Mouse (Mus musculus) embryo, embryonic 10 days (tissue): ENCODE data around the gene Ephb6.
"Not testable (repeated sequence)": the region's sequence is repeated elsewhere in the genome, so short reads cannot be mapped to it uniquely, and the experiment has no call there.

Experiments used
- DNase-seq: peaks from one replicate; pipeline ENCODE4 v3.0.0-alpha.2; 2015; ENCODE audit warnings: low spot score

Gene Ephb6

GRCm38 (mm10) chr6:41605061-41605793, at the start of gene Ephb6:
Gene Ephb6 (plus strand): TSS chr6:41605482.
- peak; percentile 87 for DNase-seq

- no peak for DNase-seq
Observed at GRCm38 (mm10) chr6:41556389-41556788, 48.9 kb upstream of the Ephb6 start.

GRCm38 (mm10) chr6:41557468-41557867, 47.8 kb upstream of the Ephb6 start:
- no peak for DNase-seq

DNA sequence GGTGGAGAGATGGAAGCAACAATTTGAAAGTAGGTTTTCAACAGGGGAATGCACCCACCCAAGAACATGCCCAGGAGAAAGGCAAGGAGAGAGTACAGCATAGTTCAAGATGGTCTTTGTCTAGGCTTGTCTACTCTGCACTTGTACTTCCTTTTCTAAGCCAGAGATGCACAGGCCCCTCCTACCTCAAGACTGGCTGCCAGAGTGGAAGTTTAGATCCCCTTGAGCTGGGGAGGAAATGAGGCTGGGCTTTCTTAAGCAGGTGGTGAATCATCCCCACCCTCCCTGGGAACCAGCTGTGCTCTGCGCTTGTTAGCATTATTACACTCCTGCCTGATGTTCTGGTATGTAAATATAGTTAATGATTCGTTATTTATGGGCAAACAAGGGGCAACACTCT, 47.0 kb upstream of the Ephb6 start:
- DNase-seq: no peak

DNA sequence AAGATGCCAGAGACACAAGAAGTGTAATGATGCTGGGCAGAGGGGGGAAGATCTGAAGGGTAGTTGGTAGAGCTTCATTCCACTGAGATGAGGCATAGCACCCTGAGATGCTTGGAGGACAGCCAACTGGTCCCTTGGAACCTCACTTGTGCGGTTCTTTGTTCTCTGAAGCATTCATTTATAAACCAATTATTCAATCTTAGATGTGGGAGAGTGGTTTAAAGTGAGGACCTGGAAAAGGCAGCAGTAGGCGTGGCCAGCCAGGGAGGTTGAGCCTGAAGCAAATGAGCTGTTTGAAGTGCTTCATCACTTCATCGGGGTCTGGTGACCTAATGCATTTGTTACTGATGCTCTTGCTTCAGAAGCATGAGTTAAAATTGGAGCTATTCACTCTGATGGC, 46.0 kb upstream of the Ephb6 start:
- DNase-seq: no peak

GRCm38 (mm10) chr6:41560273-41560672, 45.0 kb upstream of the Ephb6 start:
- no peak for DNase-seq

- DNase-seq: no peak
Observed at GRCm38 (mm10) chr6:41562598-41562997, 42.7 kb upstream of the Ephb6 start.

DNA sequence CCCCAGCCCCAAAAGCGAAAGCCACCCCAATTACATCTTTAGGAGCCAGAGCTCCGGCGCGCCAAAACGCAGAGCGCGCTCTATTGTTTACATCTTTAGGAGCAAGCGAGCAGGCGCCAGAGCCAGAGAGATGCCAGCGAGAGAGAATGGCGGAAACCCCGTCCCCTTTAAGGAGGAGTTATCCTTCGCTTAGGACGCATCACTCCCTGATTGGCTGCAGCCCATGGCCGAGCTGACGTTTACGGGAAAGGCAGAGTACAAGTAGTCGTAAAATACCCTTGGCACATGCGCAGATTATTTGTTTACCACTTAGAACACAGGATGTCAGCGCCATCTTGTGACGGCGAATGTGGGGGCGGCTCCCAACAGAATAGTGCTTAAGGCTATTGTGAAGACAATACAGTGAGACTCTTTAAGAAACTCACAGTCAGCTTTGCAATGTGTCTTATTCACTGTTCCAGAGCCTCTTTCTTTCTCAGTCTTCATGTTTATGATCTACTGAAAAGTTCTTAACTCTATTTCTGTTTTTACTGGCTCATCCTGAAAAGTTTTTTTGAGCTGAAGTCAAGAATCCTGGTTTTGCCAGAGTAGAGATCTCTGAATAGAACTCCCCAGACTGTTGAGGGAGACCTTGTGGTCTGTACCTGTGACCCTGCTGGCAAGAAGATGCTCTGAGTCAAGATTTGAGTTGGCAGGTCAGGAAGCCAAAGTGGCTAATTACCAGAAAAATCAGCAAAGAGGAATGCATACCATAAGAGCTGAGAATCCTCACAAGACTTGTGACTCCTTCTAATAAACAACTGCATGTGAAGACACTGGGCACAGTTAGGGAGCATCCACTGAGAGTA, 42.0 kb upstream of the Ephb6 start:
- not testable (repeated sequence) for DNase-seq

DNA sequence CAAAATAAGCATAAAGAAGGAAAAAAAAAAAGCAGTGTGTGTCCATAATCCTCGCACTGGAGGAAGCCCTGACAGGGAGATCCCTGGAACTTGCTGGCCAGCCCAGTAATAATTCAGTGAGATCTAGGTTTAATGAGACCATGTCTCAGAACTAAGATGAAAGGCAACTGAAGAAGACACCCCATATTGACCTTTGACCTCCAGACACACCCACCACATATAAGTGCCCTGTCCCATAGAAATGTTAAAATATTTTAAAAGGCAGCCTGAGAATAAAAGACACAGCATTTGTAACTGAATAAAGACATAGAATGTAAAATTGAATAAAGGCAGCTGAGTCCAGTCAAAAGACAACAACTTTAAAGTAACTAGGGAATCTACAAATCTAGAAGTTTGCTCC, 40.0 kb upstream of the Ephb6 start:
- no peak for DNase-seq

DNA sequence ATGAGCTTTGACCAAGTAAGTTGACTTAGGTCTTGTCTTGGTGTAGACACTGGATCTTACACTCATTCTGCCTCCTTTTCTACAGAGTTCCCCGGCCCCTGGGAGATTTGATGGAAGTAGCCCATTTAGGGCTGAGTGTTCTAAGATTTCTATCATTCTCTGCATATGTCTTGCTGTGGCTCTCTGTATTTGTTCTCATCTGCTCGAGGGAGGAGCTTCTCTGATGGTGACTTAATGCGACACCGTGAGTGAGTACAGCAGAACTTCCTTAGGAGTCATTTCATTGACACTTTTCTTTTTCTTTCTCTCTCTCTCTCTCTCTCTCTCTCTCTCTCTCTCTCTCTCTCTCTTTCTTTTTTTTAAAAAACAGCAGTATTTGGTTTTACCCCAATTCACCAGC, 38.3 kb upstream of the Ephb6 start:
- no peak for DNase-seq

DNA sequence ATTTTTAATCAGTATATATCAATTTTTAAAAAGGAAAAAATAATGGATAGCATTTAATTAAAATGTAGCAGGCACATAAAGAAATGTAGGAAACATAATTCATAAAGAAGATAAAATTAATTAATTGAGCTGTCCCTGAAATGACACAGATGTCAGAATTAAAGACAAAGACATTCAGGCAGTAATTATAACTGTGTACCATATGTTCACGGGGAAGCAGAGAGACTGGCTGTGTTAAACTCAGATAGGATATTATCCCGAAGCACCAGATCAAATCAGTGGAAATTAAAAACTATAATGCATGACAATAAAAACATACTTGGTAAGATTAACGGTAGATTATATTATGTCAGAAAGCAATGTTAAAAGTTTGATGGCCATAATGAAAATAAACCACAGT, 36.2 kb upstream of the Ephb6 start:
- DNase-seq: no peak

DNA sequence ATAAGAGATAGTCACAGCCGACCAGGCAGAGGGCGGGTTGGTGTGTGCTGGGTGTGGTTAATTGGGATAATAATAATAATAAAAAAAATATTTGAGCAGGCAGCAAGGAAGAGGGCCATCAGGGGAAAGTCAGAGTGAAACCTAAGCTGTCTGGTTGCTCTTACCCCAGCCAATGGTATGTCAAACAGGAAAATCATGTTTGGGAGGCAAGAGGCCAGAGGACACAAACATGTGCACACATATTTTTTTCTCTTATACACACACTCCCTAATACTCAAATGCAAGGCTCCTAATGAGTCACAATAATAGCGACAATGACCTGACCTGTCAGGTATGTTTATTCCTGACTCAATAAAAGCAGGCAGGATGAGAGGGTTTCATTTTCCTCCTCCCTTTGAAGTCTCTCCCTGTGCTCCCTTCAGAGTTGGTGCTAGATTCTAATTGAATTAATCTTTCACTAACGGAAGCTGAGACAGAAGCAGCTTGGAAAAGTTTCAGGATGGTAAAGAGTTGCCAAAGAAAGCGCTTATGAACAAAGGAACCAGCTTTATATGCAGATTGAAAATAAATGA, 28.7 kb upstream of the Ephb6 start:
- DNase-seq: no peak

DNA sequence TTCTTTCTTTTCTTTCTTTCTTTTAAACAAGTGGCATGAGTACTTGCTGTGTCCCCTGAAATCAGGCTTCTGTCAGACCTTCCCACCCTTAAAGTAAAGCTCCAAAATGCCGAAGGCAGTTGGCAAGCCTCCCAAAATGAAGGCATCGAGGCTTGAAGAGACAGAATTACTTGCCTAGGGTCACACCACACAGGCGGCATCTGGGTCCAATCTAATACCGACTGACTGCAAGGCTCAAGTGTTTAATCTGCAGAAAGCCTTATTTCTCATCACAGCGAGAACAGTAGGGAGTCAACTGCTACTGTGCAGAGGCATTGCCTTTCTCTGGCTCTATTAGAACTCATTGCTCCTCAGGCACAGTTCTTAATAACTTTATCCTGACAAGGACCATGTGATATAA, 28.0 kb upstream of the Ephb6 start:
- DNase-seq: no peak

DNA sequence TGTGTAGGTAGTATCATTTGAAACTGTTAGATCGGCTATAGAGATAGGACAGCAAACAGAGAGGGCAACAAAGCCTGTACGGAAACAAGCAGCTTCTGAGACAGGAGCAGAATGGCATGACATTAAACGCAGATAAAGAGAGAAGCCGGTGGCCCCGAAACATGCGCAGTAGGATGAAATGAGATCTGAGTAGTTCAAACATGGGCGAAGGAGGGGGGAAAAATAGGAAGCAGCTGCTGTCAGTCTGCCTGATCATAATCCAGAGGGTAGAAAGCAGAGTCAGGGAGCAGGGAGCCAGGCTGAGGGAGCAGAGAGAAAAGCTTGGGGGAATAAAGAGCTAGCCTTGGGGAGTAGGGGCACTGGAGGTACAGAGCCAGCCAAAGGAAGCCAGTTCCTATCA, 24.0 kb upstream of the Ephb6 start:
- DNase-seq: no peak

GRCm38 (mm10) chr6:41582189-41582588, 23.1 kb upstream of the Ephb6 start:
- DNase-seq: no peak

GRCm38 (mm10) chr6:41604401-41605050, 756 bp upstream of the Ephb6 start:
- peak; percentile 83 for DNase-seq

DNA sequence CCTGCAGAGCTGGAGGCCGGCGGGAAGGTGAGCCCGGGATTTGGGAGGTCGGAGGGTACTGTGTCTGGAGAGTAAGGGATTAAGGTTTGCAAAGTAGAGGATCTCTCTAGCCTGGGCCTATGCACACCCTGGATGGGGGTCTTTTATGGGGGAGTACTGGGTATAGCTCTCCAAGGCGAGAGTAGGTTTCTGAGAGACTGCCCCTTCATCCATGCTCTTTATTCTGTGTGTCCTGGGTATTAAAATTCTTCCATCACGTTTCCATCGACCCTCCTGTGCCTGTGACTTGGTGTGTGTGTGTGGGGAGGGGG, 467 bp downstream of the Ephb6 start:
- DNase-seq: no peak

- DNase-seq: peak; percentile 14
Observed at GRCm38 (mm10) chr6:41606214-41606613, 932 bp downstream of the Ephb6 start.

DNA sequence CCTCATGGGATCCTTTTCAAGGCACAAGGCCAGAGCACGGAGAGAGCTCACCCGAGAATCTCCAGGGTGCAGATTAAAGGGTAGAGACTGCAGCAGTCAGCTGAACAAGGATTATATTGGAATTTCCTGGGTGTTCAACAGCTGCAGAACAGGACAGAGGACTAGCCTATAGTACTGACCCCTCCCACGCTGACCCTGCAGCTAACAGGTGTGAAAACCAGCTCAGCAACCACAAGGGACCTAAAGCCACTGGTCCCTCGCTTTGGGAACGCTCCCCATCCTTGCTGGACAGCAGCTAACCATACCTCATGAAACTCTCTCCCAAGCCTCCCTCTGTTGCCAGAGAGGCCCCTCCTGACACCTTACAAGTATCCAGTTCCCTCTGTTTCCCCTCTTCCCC, 2.4 kb downstream of the Ephb6 start:
- no peak for DNase-seq

GRCm38 (mm10) chr6:41620173-41620798, 15.0 kb downstream of the Ephb6 start:
- DNase-seq: no peak

- no peak for DNase-seq
Observed at GRCm38 (mm10) chr6:41621241-41621990, 16.1 kb downstream of the Ephb6 start.

DNA sequence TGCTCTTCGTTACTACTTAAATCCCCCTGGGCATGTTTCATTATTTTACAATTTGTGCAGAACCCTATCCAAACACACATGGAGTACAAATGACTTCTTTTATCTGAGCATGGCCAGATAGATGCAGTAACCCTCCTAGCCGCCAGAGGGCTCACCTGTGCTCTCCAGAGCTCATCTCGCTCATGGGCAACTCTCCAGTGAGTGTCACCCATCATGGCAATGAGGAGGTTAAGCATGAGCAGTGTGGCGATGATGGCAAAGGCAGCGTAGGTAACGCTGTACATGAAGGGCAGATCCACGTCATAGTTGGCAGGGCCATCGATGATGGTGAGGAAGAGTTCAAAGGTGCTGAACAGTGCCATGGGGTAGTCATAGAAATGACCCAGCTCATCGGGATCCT, 17.4 kb downstream of the Ephb6 start:
- no peak for DNase-seq
